Mouse (Mus musculus): ENCODE measurements at regions not wholly inside any gene's neighbourhood (a gene's known extent, or its start where the extent isn't known, plus 50 kb on each side); places are given as distances from the start of the nearest gene placed in this dataset.
A peak's percentile ranks its signal among the peaks of the same experiment; 100 is the strongest.

DNA sequence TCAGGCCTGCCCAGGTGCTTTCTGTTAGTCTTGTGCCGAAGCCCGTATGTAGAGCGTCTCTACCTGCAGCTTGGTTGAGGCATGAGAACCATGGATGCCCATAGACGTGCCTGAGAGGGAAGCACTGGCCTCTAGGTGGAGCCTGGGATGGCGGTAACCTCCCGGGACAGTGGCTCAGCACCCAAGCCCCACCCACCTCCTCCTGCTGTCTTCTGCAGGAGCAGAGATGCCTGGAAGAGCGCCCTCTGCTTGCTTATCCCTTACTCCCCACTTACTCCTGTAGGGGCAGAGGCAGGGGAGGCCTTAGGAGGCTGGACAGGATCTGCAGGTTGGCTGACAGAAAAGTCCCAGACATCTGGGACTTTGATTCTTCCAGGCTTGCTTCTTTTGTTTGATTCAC is 92.7 kb upstream of the Zc3h12a start:
- TF ChIP-seq CTCF (conservative IDR thresholded peaks at IDR 0.05; ENCODE audit: low read length) (peak; percentile 55), POU5F1 (IDR thresholded peaks at IDR 0.05; ENCODE audit: borderline replicate concordance, low read length) (no peak)

Data from E14TG2a.4 (cell line).